Mouse (Mus musculus) C2C12 (cell line): ENCODE data around the gene Foxg1. TPM values are rescaled to one million over a fixed set of nuclear protein-coding genes. Genes with fewer than 3 reads are reported as not detected.

Source experiments
- H3K27me3 ChIP-seq: one replicate; pipeline ENCODE4 v1.6.1; 2011; ENCODE audit not compliant: control insufficient read depth, insufficient read depth, insufficient read length
- H3K36me3 ChIP-seq: one replicate; pipeline ENCODE4 v1.6.1; 2011; ENCODE audit not compliant: control insufficient read depth, insufficient read depth
- H3K4me3 ChIP-seq: one replicate; pipeline ENCODE4 v1.5.1; 2011; ENCODE audit warnings: mild to moderate bottlenecking, control low read depth; ENCODE audit not compliant: poor library complexity, insufficient read depth, severe bottlenecking
- H3K79me2 ChIP-seq: one replicate; pipeline ENCODE4 v1.6.1; 2011; ENCODE audit not compliant: control insufficient read depth, insufficient read depth
- H3K79me3 ChIP-seq: one replicate; pipeline ENCODE4 v1.6.1; 2011; ENCODE audit warnings: low read depth, control low read depth
- H3ac ChIP-seq: one replicate; pipeline ENCODE3; 2011; ENCODE audit warnings: low read depth; ENCODE audit not compliant: control insufficient read depth, insufficient read length
- CEBPB ChIP-seq: IDR thresholded peaks from one replicate; pipeline ENCODE4 v1.6.1; 2011; ENCODE audit warnings: low read depth, mild to moderate bottlenecking, control low read depth, moderate library complexity
- CTCF ChIP-seq: IDR thresholded peaks from one replicate; pipeline ENCODE4 v1.5.1; 2011; ENCODE audit not compliant: control insufficient read depth, insufficient read depth, insufficient read length
- FOSL1 ChIP-seq: IDR thresholded peaks from one replicate; pipeline ENCODE4 v1.8.0; 2011; ENCODE audit warnings: mild to moderate bottlenecking, low read length; ENCODE audit not compliant: poor library complexity, insufficient read depth, severe bottlenecking
- MAX ChIP-seq: IDR thresholded peaks from one replicate; pipeline ENCODE4 v1.6.1; 2011; ENCODE audit warnings: mild to moderate bottlenecking, control low read depth
- MYOD1 ChIP-seq: IDR thresholded peaks from one replicate; pipeline ENCODE4 v1.6.1; 2011; ENCODE audit warnings: low read depth; ENCODE audit not compliant: control insufficient read depth, insufficient read length
- MYOG ChIP-seq: IDR thresholded peaks from one replicate; pipeline ENCODE4 v1.6.1; 2011; ENCODE audit not compliant: control insufficient read depth, insufficient read length; ENCODE audit errors: extremely low read depth
- USF1 ChIP-seq: IDR thresholded peaks from one replicate; pipeline ENCODE4 v1.6.1; 2011; ENCODE audit warnings: low read depth, mild to moderate bottlenecking, control low read depth, moderate library complexity
- polyA plus RNA-seq: library from polyadenylated mRNA; unstranded; fragments of >200 nt; fragmentation: generic; extraction: Trizol; gene quantifications from one replicate; pipeline ENCODE4 v1.2.1, GENCODE M21; 2012; ENCODE audit warnings: missing spikeins

Gene Foxg1
- polyA plus RNA-seq, 1 experiment: not detected

DNA sequence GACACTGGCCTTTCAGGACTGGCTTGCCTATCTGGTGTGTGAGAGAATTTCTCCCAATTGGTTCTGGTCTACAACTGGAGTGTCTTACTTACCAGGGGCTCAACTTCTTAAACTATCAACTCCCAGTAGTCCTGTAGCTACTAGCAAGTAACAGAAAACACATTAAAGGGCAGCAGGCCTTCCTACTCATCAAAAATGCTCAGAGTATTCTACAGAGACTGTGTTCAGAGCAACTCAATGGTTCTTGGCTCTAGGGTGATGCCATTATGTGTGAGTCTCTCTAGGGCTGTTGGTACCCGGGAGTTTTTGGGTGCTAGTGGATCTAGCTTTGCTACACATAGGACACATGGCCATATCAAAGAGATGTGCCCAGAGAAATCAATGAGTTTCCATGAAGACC lies 3.5 kb upstream of the Foxg1 start:
- no peak overlapping the region for H3K4me3 ChIP-seq
- H3ac ChIP-seq: no peak overlapping the region
- H3K27me3 ChIP-seq: peaks cover 10% of the 10 kb centered on the region
- H3K36me3 ChIP-seq: no peaks in the 10 kb centered on the region
- H3K79me2 ChIP-seq: no peaks in the 10 kb centered on the region
- H3K79me3 ChIP-seq: no peaks in the 10 kb centered on the region
- TF ChIP-seq CTCF: no peak
- no peak for TF ChIP-seq USF1
- TF ChIP-seq MAX: no peak
- no peak for TF ChIP-seq MYOD1

DNA sequence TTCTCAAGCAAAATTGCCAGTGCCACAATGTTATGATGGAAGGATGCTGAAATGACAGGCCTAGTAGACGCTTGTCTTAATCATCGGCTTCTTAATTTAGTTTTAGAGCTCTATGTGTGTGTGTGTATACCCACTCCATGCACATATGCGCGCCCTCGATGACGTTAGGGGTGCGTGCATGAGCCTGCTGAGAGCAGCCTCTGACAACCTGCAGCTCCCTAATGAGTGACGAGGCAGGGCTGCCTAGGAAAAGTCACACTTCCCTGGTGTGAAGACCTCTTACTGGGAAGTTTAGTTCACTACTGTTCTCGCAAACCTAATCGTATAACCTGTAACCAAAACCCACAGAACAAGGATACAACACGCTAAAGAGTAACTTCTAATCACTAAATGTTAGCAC lies 3.0 kb upstream of the Foxg1 start:
- peaks cover 10% of the 10 kb centered on the region for H3K27me3 ChIP-seq
- H3ac ChIP-seq: no peak overlapping the region
- H3K79me2 ChIP-seq: no peaks in the 10 kb centered on the region
- no peak overlapping the region for H3K4me3 ChIP-seq
- H3K79me3 ChIP-seq: no peaks in the 10 kb centered on the region
- TF ChIP-seq MAX (no peak), FOSL1 (no peak), MYOG (no peak), CTCF (no peak), MYOD1 (no peak), USF1 (no peak), CEBPB (no peak)
- no peaks in the 10 kb centered on the region for H3K36me3 ChIP-seq

DNA sequence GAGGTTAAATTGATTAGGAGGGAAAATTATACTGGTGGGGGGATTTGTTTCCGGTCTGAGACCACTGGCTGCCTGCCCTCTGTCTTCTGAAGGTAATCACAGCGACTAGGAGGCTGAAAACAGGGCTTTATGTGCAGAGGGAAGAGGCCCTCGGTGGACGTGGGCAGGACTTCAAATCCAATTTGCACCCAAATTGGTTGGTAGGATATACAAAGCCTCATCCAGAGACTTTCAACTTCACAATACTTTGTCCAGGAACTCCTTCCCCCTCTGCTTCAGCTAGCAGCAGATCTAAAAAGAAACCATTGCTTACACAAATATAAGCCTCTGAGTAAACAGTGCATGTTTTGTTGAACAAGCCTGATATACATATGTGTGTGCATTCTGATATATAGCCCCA lies 2.0 kb upstream of the Foxg1 start:
- peaks cover 7% of the 10 kb centered on the region for H3K27me3 ChIP-seq
- H3K36me3 ChIP-seq: no peaks in the 10 kb centered on the region
- H3K79me3 ChIP-seq: no peaks in the 10 kb centered on the region
- H3K4me3 ChIP-seq: no peak overlapping the region
- H3K79me2 ChIP-seq: no peaks in the 10 kb centered on the region
- TF ChIP-seq MAX (no peak), MYOG (no peak), CTCF (no peak), USF1 (no peak), MYOD1 (no peak), FOSL1 (no peak), CEBPB (no peak)
- no peak overlapping the region for H3ac ChIP-seq

- Histone ChIP-seq H3K27me3 (peaks cover 5% of the 10 kb centered on the region), H3K4me3 (no peak overlapping the region), H3ac (no peak overlapping the region), H3K79me2 (no peaks in the 10 kb centered on the region), H3K79me3 (no peaks in the 10 kb centered on the region), H3K36me3 (no peaks in the 10 kb centered on the region)
- no peak for TF ChIP-seq CEBPB
- TF ChIP-seq MYOG: no peak
Measured at GRCm38 (mm10) chr12:49381031-49381525, 1.4 kb upstream of the Foxg1 start.

GRCm38 (mm10) chr12:49381721-49382365 lies 617 bp upstream of the Foxg1 start:
- H3K4me3 ChIP-seq: no peak overlapping the region
- no peaks in the 10 kb centered on the region for H3K36me3 ChIP-seq
- H3K79me2 ChIP-seq: no peaks in the 10 kb centered on the region
- no peaks in the 10 kb centered on the region for H3K79me3 ChIP-seq
- TF ChIP-seq MYOG (no peak), CTCF (no peak), CEBPB (no peak), FOSL1 (no peak), MYOD1 (no peak), MAX (no peak)
- H3ac ChIP-seq: no peak overlapping the region
- H3K27me3 ChIP-seq: peaks cover 5% of the 10 kb centered on the region

DNA sequence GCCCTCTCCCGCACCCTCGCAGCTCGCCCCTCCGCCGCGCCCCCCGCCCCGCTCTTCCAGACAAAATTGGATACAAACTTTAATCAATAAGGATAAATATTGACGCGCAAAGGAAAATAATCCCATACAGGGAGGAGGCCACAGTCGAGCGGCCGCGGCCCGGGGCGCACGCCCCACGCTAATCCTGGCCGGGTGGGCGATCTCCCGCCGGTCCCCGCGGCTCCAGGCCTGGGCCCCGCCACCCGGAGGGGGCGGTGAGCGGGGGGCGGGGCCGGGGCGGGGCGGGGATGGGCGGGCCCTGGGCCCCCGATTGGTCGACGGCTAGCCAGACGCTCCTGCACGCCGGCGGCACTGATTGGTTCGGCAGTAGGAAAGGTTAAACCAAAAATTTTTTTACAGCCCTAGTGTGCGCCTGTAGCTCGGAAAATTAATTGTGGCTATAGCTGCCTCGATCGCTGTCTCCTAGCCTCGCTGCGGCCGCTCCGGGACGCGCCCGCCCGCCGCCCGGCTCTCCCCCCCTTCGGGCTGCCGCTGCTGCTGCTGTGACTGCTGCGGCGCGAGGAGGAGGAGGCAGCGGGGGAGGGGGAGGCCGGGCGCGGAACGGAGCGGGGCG lies 1.2 kb downstream of the Foxg1 start:
- H3K79me3 ChIP-seq: no peaks in the 10 kb centered on the region
- H3K27me3 ChIP-seq: no peaks in the 10 kb centered on the region
- TF ChIP-seq MAX (no peak), CTCF (no peak), FOSL1 (no peak), CEBPB (no peak), USF1 (no peak), MYOD1 (no peak), MYOG (no peak)

More for the DNA sequence above, 1.2 kb downstream of the Foxg1 start:
- Histone ChIP-seq H3ac (no peak overlapping the region), H3K4me3 (no peak overlapping the region), H3K36me3 (no peaks in the 10 kb centered on the region), H3K79me2 (no peaks in the 10 kb centered on the region)
